Mouse (Mus musculus): Measurements from ENCODE around the gene Gm45785.

DNA sequence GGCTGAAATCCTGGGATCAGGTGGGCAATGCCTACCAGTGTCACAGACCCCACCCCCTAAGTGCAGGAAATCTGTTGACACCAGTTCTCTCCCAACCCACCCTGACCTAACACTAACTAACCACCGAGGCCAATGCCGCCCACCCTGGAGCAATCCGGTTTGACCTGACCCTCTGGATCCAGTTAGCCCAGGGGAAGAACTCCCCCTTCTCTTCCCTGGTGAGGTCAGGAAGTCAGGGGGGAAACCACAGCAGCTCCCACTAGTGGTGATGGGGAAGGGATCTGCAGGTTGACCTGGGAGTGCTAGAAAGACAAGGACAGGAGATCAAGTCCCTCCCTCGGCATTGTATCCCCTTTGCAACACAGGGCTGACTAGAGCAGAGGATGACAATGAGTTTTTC, 10.4 kb downstream of the Gm45785 start:
- TF ChIP-seq POLR2A (IDR thresholded peaks at IDR 0.05; ENCODE audit: low read depth, low read length) (no peak), CTCF (IDR thresholded peaks at IDR 0.05; ENCODE audit: extremely low read depth, insufficient read depth, insufficient read length, insufficient replicate concordance) (no peak)

All from spleen, adult 2 months (tissue).